Mouse (Mus musculus): Measurements from ENCODE around the gene Tmem165. TPM values are rescaled to one million over a fixed set of nuclear protein-coding genes. Genes with fewer than 3 reads are reported as not detected.

Tmem165 gene
- total and polyA plus RNA-seq, 2 experiments from 2014 or later = 42.7 to 77.1 TPM

DNA sequence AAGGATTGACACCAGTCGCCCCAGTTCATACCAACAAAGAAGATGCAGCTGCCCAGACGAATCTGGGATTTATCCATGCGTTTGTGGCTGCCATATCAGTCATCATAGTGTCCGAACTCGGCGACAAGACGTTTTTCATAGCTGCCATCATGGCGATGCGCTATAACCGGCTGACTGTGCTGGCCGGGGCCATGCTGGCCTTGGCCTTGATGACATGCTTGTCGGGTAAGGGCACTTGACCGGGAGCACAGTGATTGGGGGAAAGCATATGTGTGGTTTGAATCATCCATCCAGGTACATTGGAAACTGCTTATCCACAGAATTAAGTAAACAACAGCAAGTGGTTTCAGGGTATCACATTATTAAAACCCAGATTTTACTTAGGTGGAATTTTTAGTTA, 15.7 kb downstream of the Tmem165 start:
- Histone ChIP-seq H3K9ac (replicated peaks; ENCODE audit: low read length, poor library complexity, severe bottlenecking) (no peak overlapping the region), H3K36me3 (ENCODE audit: insufficient read depth, low read length) (peaks cover 10% of the 10 kb centered on the region; the same call in 1 of the 2 replicates), H3K27ac (ENCODE audit: low read depth, low read length) (no peak overlapping the region), H3K27me3 (ENCODE audit: insufficient read depth, low read length) (no peaks in the 10 kb centered on the region), H3K9me3 (ENCODE audit: low read length) (no peaks in the 10 kb centered on the region), H3K4me2 (ENCODE audit: low read depth, low read length, poor library complexity, severe bottlenecking) (no peak overlapping the region), H3K4me1 (ENCODE audit: insufficient read depth, low read length) (no peaks in the 10 kb centered on the region), H3K4me3 (ENCODE audit: low read depth, low read length) (no peak overlapping the region)
- ATAC-seq (ENCODE audit: low FRiP score) (no peak), DNase-seq (ENCODE audit: low spot score) (no peak)
- no peak for TF ChIP-seq CTCF (IDR thresholded peaks at IDR 0.05)
- WGBS = 93% methylated on average over 13 of the region's 13 CpGs

DNA sequence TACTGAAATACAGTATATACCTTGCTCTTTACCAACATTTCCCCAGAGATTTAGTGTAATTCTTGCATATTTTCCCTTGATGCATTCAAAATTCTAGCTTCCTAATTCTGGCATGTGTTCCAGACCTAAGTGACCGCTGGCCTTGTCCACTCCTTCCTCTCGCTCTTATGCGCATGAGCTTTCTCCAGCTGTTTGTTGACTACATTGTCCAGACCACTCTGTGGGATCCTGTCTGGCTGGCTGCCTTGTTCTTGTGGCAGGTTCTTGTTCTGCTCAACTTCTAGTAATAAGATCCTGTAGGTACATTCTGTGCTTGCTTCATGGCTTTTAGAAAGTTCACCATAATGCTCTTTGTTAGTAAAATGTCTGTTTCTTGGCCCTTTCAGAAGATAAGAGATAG, 19.5 kb downstream of the Tmem165 start:
- Histone ChIP-seq H3K4me3 (ENCODE audit: low read depth, low read length) (no peak overlapping the region), H3K27ac (ENCODE audit: low read depth, low read length) (no peak overlapping the region), H3K9me3 (ENCODE audit: low read length) (no peaks in the 10 kb centered on the region), H3K36me3 (ENCODE audit: insufficient read depth, low read length) (peaks cover 29% of the 10 kb centered on the region), H3K27me3 (ENCODE audit: insufficient read depth, low read length) (no peaks in the 10 kb centered on the region), H3K9ac (replicated peaks; ENCODE audit: low read length, poor library complexity, severe bottlenecking) (no peak overlapping the region), H3K4me1 (ENCODE audit: insufficient read depth, low read length) (no peaks in the 10 kb centered on the region), H3K4me2 (ENCODE audit: low read depth, low read length, poor library complexity, severe bottlenecking) (no peak overlapping the region)
- 98% methylated on average over 3 of the region's 3 CpGs for WGBS
- DNase-seq (ENCODE audit: low spot score) (no peak), ATAC-seq (ENCODE audit: low FRiP score) (no peak)
- no peak for TF ChIP-seq CTCF (IDR thresholded peaks at IDR 0.05)

DNA sequence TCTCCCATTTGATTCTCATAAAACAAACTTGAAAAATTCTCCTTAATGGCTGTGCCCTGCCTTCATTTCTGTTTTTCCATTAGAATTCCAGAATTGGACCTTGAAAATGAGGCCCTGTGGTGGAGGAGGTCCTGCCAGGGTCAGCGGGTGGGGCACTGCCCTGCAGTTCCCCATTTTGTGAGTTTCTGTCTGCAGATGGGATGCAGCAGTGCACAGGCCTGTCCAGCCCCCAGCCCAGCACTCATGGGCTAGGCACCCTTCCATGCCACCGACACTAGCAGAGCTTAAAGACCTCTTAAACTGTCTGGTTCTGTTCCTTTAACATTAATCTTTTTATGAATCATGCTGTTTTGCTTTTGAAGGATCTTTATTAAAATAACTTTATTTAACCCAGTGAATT, 22.2 kb downstream of the Tmem165 start:
- no peak for ATAC-seq (ENCODE audit: low FRiP score)
- no peak for DNase-seq (ENCODE audit: low spot score)
- Histone ChIP-seq H3K36me3 (ENCODE audit: insufficient read depth, low read length) (peaks cover 25% of the 10 kb centered on the region), H3K4me1 (ENCODE audit: insufficient read depth, low read length) (no peaks in the 10 kb centered on the region), H3K27me3 (ENCODE audit: insufficient read depth, low read length) (no peaks in the 10 kb centered on the region), H3K4me2 (ENCODE audit: low read depth, low read length, poor library complexity, severe bottlenecking) (no peak overlapping the region), H3K4me3 (ENCODE audit: low read depth, low read length) (no peak overlapping the region), H3K9ac (replicated peaks; ENCODE audit: low read length, poor library complexity, severe bottlenecking) (no peak overlapping the region), H3K27ac (ENCODE audit: low read depth, low read length) (no peak overlapping the region), H3K9me3 (ENCODE audit: low read length) (no peaks in the 10 kb centered on the region)
- TF ChIP-seq CTCF (IDR thresholded peaks at IDR 0.05) = no peak
- WGBS = 97% methylated on average over 2 of the region's 2 CpGs

DNA sequence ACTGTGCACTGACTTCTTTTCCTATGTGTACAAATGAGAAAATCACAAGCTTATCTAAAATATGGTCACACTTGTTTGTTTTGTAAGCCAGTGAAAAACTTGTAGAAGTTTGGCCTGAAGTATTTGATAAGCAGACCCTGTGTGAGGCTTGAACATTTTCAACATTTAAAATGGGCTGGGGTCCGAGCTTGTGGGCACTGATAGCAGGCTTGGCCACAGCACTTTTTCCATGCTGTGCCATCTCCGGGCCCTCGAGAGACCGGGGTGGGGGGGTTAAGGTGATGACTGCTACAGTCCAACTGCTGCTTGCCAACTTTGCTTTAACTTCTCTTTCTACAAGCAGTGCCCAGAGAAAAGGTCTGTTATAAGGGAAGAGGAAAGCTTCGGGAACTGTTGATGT, 24.4 kb downstream of the Tmem165 start:
- H3K4me1 ChIP-seq (ENCODE audit: insufficient read depth, low read length) = no peaks in the 10 kb centered on the region
- H3K36me3 ChIP-seq (ENCODE audit: insufficient read depth, low read length) = peaks cover 27% of the 10 kb centered on the region
- H3K27me3 ChIP-seq (ENCODE audit: insufficient read depth, low read length) = no peaks in the 10 kb centered on the region
- H3K27ac ChIP-seq (ENCODE audit: low read depth, low read length) = no peak overlapping the region
- no peak overlapping the region for H3K4me2 ChIP-seq (ENCODE audit: low read depth, low read length, poor library complexity, severe bottlenecking)
- ATAC-seq (ENCODE audit: low FRiP score) = no peak
- 90% methylated on average over 5 of the region's 5 CpGs for WGBS
- no peak for TF ChIP-seq CTCF (IDR thresholded peaks at IDR 0.05)
- H3K4me3 ChIP-seq (ENCODE audit: low read depth, low read length) = no peak overlapping the region
- H3K9me3 ChIP-seq (ENCODE audit: low read length) = no peaks in the 10 kb centered on the region
- no peak for DNase-seq (ENCODE audit: low spot score)
- H3K9ac ChIP-seq (replicated peaks; ENCODE audit: low read length, poor library complexity, severe bottlenecking) = no peak overlapping the region

DNA sequence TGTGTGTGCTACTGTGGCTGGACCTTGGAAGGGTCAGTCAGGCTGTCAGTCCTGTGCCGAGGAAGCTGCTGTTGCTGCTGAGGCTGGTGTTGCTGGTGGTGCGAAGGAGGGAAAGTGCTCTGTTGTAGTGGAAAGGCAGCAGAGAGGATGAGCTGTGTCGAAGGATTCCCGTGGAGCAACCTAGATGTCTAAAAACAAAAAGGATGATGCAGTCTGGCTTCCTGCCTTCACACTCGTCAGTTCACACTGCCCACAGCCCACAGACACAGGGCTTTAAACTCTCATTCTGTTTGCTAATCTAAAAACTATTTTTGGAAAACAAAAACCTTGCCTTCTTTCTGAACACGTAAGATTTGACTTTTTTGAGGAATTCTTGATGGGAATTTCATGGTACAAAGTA, 33.0 kb downstream of the Tmem165 start:
- TF ChIP-seq CTCF (IDR thresholded peaks at IDR 0.05) = no peak
- no peak for ATAC-seq (ENCODE audit: low FRiP score)
- Histone ChIP-seq H3K9ac (replicated peaks; ENCODE audit: low read length, poor library complexity, severe bottlenecking) (no peak overlapping the region), H3K27me3 (ENCODE audit: insufficient read depth, low read length) (no peaks in the 10 kb centered on the region), H3K27ac (ENCODE audit: low read depth, low read length) (no peak overlapping the region), H3K9me3 (ENCODE audit: low read length) (no peaks in the 10 kb centered on the region), H3K4me1 (ENCODE audit: insufficient read depth, low read length) (no peaks in the 10 kb centered on the region), H3K4me3 (ENCODE audit: low read depth, low read length) (no peak overlapping the region), H3K36me3 (ENCODE audit: insufficient read depth, low read length) (peaks cover 20% of the 10 kb centered on the region), H3K4me2 (ENCODE audit: low read depth, low read length, poor library complexity, severe bottlenecking) (no peak overlapping the region)
- DNase-seq (ENCODE audit: low spot score) = no peak
- WGBS = 89% methylated on average over 6 of the region's 6 CpGs

DNA sequence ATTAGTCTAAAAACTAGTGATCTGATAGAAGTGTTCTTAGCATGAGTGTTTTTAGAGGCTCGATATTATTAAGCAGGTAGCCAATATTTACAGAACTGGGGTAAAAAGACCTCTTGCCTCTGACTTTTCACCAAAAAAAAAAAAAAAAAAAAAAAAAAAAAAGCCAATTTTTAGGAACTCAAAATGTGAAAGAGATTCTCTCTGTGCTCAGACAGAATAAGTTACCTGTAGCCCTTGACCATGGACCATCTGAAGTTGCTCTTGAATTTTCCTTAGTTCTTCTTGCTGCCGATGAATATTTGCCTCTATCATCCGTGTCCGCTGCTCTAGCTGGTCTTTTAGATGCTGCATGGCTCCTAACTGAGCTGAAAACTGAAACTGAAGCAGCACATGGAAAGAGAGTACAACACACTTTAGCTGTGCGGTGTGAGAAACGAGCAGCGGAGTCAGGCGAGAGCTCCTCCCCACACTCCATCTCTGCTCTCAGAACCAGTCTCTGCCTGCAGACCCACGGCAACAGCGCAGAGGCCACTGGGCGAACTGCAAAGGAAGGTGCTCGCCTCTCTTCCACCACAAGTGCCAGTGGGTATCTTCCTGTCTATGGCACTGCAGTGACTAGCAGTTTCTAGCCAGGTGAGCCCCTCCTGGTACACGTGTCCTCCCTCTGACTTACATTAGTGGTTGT, 47.6 kb downstream of the Tmem165 start:
- ATAC-seq (ENCODE audit: low FRiP score) (no peak), DNase-seq (ENCODE audit: low spot score) (no peak)
- H3K4me1 ChIP-seq (ENCODE audit: insufficient read depth, low read length) = no peaks in the 10 kb centered on the region
- no peak overlapping the region for H3K27ac ChIP-seq (ENCODE audit: low read depth, low read length)
- H3K36me3 ChIP-seq (ENCODE audit: insufficient read depth, low read length) = peaks cover 30% of the 10 kb centered on the region
- H3K4me2 ChIP-seq (ENCODE audit: low read depth, low read length, poor library complexity, severe bottlenecking) = no peak overlapping the region
- H3K9me3 ChIP-seq (ENCODE audit: low read length) = no peaks in the 10 kb centered on the region
- WGBS = 93% methylated on average over 13 of the region's 13 CpGs
- H3K4me3 ChIP-seq (ENCODE audit: low read depth, low read length) = no peak overlapping the region
- H3K9ac ChIP-seq (replicated peaks; ENCODE audit: low read length, poor library complexity, severe bottlenecking) = no peak overlapping the region
- TF ChIP-seq CTCF (IDR thresholded peaks at IDR 0.05) = no peak
- H3K27me3 ChIP-seq (ENCODE audit: insufficient read depth, low read length) = no peaks in the 10 kb centered on the region
